Mouse (Mus musculus): ENCODE results near the gene Haghl. TPM values are rescaled to one million over a fixed set of nuclear protein-coding genes. Genes with fewer than 3 reads are reported as not detected.
"Not testable (repeated sequence)": the region's sequence is repeated elsewhere in the genome, so short reads cannot be mapped to it uniquely, and the experiment has no call there.

The Haghl gene
- polyA plus RNA-seq, 1 experiment from 2014 or later: 58.7 TPM

DNA sequence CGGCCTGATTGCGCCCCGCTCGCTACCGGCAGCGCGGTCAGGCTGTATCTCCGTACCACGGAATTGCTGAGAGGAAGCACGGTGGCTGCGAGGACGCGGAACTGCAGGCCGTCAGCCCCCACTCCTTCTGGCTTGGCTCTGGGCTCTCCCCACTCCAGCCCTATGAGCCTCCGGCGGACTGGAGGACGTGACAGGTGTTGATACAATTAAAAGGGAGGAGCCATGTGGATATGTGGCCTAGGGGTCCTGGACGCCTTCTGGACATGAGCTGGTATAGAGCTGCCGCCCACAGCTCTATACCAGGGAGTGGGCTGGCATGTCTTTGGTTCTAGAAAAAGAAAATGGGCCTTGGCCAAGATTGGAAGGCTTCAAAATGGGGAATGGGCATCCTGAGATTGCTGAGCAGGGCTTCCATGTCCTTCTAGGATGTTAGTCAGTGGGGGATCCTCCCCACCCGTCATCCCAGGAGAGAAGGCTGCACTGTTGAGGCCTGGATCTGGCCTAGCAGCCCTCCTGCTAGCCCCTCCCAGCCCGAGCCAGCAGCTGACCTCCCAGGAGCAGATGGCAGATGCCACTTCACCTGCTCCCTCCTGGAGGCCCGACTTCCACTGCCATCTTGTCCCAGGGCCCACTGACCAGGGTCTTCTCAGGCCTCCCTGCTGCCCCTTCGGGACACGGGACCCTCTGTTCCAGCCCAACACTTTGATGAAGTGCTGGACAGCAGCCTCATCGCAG lies 24.3 kb upstream of the Haghl start:
- ATAC-seq (replicated peaks; ENCODE audit: insufficient number of reproducible peaks, low FRiP score, low TSS enrichment, low read depth): peak; percentile 46
- H3K36me3 ChIP-seq (replicated peaks; ENCODE audit: control insufficient read depth, insufficient read depth, low read depth, low read length): no peaks in the 10 kb centered on the region
- 10% methylated on average over 24 of the region's 25 CpGs for WGBS
- no peaks in the 10 kb centered on the region; the same call in 1 of the 2 replicates for H3K4me1 ChIP-seq (ENCODE audit: control insufficient read depth, insufficient read depth, low read length)
- no peak for DNase-seq (ENCODE audit: low spot score)
- H3K27ac ChIP-seq (replicated peaks; ENCODE audit: low read depth, low read length): peak overlapping the region; percentile 31; the same call in 1 of the 2 replicates
- peak overlapping the region; percentile 76 for H3K9ac ChIP-seq (replicated peaks; ENCODE audit: low read length)
- H3K4me2 ChIP-seq (ENCODE audit: low read depth, low read length): peak overlapping the region; percentile 97
- no peaks in the 10 kb centered on the region for H3K9me3 ChIP-seq (replicated peaks; ENCODE audit: control insufficient read depth, low read length)
- peaks cover 14% of the 10 kb centered on the region for H3K27me3 ChIP-seq (ENCODE audit: control insufficient read depth, insufficient read depth, low read length)
- peak overlapping the region; percentile 71 for H3K4me3 ChIP-seq (ENCODE audit: low read depth, low read length)

DNA sequence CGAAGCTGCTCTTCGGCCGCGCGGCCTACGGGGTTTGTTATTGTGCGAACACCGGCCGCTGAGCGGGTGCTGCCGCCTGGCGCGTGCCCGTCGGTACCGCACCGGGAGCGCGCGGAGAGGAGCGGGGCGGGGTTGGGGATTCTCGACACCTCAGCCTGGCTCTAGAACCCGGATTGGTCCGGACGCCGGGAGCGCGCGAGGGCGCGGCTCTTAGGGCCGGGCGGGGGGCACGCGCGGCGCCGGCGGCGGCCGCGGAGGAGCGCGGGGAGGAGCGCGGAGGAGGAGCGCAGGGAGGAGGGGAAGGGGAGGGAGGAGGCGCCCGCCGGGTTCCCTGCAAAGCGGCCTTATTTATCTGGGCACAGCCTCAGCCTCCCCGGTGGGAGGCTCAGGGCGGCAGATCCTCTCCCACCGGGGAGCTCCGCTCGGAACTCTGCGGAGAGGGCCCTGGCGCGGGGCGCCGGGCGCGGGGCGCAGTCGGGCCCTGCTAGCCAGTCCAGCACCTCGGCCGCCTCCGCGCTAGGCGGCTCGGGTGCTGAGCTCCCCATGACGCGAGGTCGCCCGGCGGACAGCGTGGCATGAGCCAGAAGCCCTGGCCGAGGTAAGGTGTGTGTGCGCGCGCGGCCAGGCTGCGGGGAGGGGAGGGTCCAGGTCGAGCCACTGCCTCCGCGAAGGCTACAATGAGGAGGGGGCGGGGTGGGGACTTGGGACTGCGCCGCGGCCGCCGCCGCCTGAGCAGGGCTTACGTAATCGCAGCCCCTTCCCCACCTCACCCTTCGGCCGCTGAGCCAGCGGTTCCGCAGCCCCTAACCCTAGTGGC lies 23.5 kb upstream of the Haghl start, which contains the start of gene Fbxl16:
Gene Fbxl16 (plus strand): TSS at position 297 of the 817 bp plus-strand sequence.
- Histone ChIP-seq H3K4me2 (ENCODE audit: low read depth, low read length) (peak within 1 kb of the TSS; percentile 97), H3K27ac (replicated peaks; ENCODE audit: low read depth, low read length) (peak within 1 kb of the TSS; percentile 41), H3K4me1 (ENCODE audit: control insufficient read depth, insufficient read depth, low read length) (no peaks in the 10 kb centered on the region; the same call in 1 of the 2 replicates), H3K9me3 (replicated peaks; ENCODE audit: control insufficient read depth, low read length) (no peaks in the 10 kb centered on the region), H3K4me3 (ENCODE audit: low read depth, low read length) (peak within 1 kb of the TSS; percentile 71), H3K9ac (replicated peaks; ENCODE audit: low read length) (peak within 1 kb of the TSS; percentile 76), H3K36me3 (replicated peaks; ENCODE audit: control insufficient read depth, insufficient read depth, low read depth, low read length) (no peaks in the 10 kb centered on the region), H3K27me3 (ENCODE audit: control insufficient read depth, insufficient read depth, low read length) (peaks cover 14% of the 10 kb centered on the region)
- under 1% methylated on average over 76 of the region's 100 CpGs for WGBS
- peak; percentile 89 for DNase-seq (ENCODE audit: low spot score)
- ATAC-seq (replicated peaks; ENCODE audit: insufficient number of reproducible peaks, low FRiP score, low TSS enrichment, low read depth): peak; percentile 71

DNA sequence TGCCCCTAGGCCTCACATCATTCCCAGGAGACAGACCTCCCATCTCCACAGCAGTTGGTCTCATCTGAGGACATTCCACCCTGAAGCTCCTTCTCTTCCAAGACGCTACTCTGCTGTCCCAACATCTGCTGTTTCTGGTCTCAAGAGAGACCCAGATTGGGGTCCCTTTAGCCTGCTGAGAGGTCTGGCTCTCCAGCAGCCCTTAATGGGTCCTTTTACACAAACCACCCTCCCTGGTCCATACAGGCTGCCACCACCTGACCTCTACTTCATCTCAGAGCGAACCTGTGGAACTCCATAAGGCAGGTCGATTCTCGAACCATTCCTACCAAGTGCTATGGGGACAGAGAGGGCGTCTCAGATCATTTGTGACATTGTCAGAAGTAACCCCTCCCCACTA lies 22.6 kb upstream of the Haghl start:
- no peaks in the 10 kb centered on the region for H3K9me3 ChIP-seq (replicated peaks; ENCODE audit: control insufficient read depth, low read length)
- no peaks in the 10 kb centered on the region; the same call in 1 of the 2 replicates for H3K4me1 ChIP-seq (ENCODE audit: control insufficient read depth, insufficient read depth, low read length)
- H3K9ac ChIP-seq (replicated peaks; ENCODE audit: low read length): no peak overlapping the region
- no peaks in the 10 kb centered on the region for H3K36me3 ChIP-seq (replicated peaks; ENCODE audit: control insufficient read depth, insufficient read depth, low read depth, low read length)
- H3K27ac ChIP-seq (replicated peaks; ENCODE audit: low read depth, low read length): 0 out of 2 replicates have a peak overlapping the region, but pooled peaks have one; percentile 41
- H3K4me3 ChIP-seq (ENCODE audit: low read depth, low read length): no peak overlapping the region
- ATAC-seq (replicated peaks; ENCODE audit: insufficient number of reproducible peaks, low FRiP score, low TSS enrichment, low read depth): no peak
- DNase-seq (ENCODE audit: low spot score): no peak
- H3K4me2 ChIP-seq (ENCODE audit: low read depth, low read length): peak overlapping the region; percentile 97; the same call in 1 of the 2 replicates
- H3K27me3 ChIP-seq (ENCODE audit: control insufficient read depth, insufficient read depth, low read length): peaks cover 14% of the 10 kb centered on the region
- 36% methylated on average over 5 of the region's 5 CpGs for WGBS

DNA sequence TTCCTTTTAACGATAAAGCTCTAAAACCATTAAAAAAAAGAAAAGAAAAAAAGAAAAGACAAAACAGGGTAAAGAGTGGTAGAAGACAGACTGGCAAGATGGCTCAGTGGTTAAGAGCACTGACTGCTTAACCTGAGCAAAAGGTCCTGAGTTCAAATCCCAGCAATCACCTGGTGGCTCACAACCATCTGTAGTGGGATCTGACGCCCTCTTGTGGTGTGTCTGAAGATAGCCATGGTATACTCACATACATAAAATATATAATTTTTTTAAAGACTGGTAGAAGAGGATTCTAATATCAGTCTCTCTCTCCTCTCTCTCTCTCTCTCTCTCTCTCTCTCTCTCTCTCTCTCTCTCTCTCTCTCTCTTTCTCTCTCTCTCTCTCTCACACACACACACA lies 22.0 kb upstream of the Haghl start:
- H3K4me3 ChIP-seq (ENCODE audit: low read depth, low read length); H3K27ac ChIP-seq (replicated peaks; ENCODE audit: low read depth, low read length); ATAC-seq (replicated peaks; ENCODE audit: insufficient number of reproducible peaks, low FRiP score, low TSS enrichment, low read depth); H3K9ac ChIP-seq (replicated peaks; ENCODE audit: low read length); H3K4me2 ChIP-seq (ENCODE audit: low read depth, low read length); DNase-seq (ENCODE audit: low spot score); H3K4me1 ChIP-seq (ENCODE audit: control insufficient read depth, insufficient read depth, low read length); H3K9me3 ChIP-seq (replicated peaks; ENCODE audit: control insufficient read depth, low read length); H3K36me3 ChIP-seq (replicated peaks; ENCODE audit: control insufficient read depth, insufficient read depth, low read depth, low read length): not testable (repeated sequence)
- WGBS: 56% methylated on average over 2 of the region's 2 CpGs
- peaks cover 14% of the 10 kb centered on the region for H3K27me3 ChIP-seq (ENCODE audit: control insufficient read depth, insufficient read depth, low read length)

DNA sequence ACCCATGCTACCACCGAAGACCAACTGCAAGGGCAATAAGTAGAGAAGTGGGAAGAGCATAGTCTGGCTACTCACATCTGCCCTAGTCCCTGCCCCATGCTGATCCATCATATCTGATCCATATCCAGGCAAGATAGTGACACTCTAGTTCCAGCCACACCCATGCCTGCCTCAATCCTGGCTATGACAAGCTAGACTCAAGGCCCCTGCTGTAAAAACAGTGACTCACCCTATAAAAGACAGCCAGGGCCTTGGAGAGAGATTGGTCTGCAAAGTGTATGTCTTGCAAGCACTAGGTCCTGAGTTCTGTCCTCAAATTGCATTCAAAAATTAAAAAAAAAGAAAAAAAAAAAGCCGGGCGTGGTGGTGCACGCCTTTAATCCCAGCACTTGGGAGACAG lies 21.0 kb upstream of the Haghl start:
- Histone ChIP-seq H3K36me3 (replicated peaks; ENCODE audit: control insufficient read depth, insufficient read depth, low read depth, low read length) (no peaks in the 10 kb centered on the region), H3K9me3 (replicated peaks; ENCODE audit: control insufficient read depth, low read length) (no peaks in the 10 kb centered on the region), H3K27me3 (ENCODE audit: control insufficient read depth, insufficient read depth, low read length) (peaks cover 14% of the 10 kb centered on the region), H3K4me1 (ENCODE audit: control insufficient read depth, insufficient read depth, low read length) (no peaks in the 10 kb centered on the region; the same call in 1 of the 2 replicates), H3K27ac (replicated peaks; ENCODE audit: low read depth, low read length) (no peak overlapping the region), H3K9ac (replicated peaks; ENCODE audit: low read length) (no peak overlapping the region), H3K4me2 (ENCODE audit: low read depth, low read length) (no peak overlapping the region), H3K4me3 (ENCODE audit: low read depth, low read length) (no peak overlapping the region)
- no peak for ATAC-seq (replicated peaks; ENCODE audit: insufficient number of reproducible peaks, low FRiP score, low TSS enrichment, low read depth)
- DNase-seq (ENCODE audit: low spot score): no peak
- WGBS: 81% methylated on average over 4 of the region's 4 CpGs

DNA sequence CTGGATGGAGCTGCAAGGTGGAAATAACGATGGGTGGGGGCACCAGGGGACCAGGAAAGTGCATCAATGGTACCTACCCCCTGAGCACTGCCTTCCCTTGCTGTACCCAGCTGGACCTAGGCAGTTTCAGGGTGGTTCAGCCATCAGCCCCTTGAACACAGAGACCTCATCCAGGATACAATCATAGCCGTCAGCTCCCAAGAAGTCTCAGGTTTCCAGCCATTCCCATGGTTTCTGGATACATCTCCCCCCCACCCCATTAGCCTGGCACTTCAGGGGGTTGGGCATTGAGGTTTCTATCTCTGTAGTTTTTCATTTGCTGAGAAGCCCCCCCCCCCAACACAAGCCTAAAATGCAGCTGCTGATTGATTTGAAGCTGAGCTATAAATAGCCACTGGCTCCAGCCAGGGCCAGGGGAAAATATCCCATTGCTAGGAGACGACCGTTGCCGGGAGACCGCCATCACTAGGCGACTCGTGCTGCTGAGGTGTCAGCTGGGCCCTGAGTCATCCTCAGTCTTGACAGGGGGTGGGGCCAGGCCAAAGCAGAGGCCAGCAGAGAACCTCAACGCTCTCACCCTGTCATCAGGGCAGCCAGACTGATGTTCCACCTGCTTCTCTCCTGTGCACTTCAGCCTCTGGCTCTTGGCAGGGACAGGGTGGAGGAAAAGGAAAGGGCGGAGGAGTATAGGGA lies 17.5 kb upstream of the Haghl start:
- Histone ChIP-seq H3K27me3 (ENCODE audit: control insufficient read depth, insufficient read depth, low read length) (peaks cover under 1% of the 10 kb centered on the region), H3K4me2 (ENCODE audit: low read depth, low read length) (peak overlapping the region; percentile 16; the same call in 1 of the 2 replicates), H3K4me3 (ENCODE audit: low read depth, low read length) (no peak overlapping the region), H3K36me3 (replicated peaks; ENCODE audit: control insufficient read depth, insufficient read depth, low read depth, low read length) (no peaks in the 10 kb centered on the region), H3K9ac (replicated peaks; ENCODE audit: low read length) (no peak overlapping the region), H3K9me3 (replicated peaks; ENCODE audit: control insufficient read depth, low read length) (no peaks in the 10 kb centered on the region), H3K4me1 (ENCODE audit: control insufficient read depth, insufficient read depth, low read length) (no peaks in the 10 kb centered on the region), H3K27ac (replicated peaks; ENCODE audit: low read depth, low read length) (no peak overlapping the region; the same call in 1 of the 2 replicates)
- peak; percentile 51 for DNase-seq (ENCODE audit: low spot score)
- peak; percentile 79 for ATAC-seq (replicated peaks; ENCODE audit: insufficient number of reproducible peaks, low FRiP score, low TSS enrichment, low read depth)
- 6% methylated on average over 10 of the region's 10 CpGs for WGBS

DNA sequence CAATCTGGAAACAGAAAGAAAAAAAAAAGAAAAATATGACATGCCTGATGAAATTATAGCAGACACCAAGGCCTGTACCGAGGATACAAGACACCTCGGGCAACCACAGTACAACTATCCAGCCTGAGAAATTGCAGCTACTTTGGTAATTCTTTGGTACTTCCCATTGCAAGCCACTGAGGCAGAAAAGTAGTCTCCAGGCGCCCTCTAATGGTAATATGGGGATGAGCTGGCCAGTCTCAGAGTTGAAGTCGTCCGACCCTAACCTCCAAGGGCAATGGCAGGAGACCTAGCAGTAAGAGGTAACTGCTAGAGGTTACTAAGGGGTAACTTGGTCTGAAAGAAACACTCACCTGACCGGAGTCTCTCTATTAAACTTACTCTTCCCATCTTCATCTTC lies 15.6 kb upstream of the Haghl start:
- H3K4me2 ChIP-seq (ENCODE audit: low read depth, low read length): no peak overlapping the region
- peak; percentile 85 for DNase-seq (ENCODE audit: low spot score)
- no peak overlapping the region for H3K4me3 ChIP-seq (ENCODE audit: low read depth, low read length)
- 6% methylated on average over 6 of the region's 6 CpGs for WGBS
- H3K4me1 ChIP-seq (ENCODE audit: control insufficient read depth, insufficient read depth, low read length): no peaks in the 10 kb centered on the region; the same call in 1 of the 2 replicates
- no peaks in the 10 kb centered on the region for H3K36me3 ChIP-seq (replicated peaks; ENCODE audit: control insufficient read depth, insufficient read depth, low read depth, low read length)
- no peak overlapping the region for H3K9ac ChIP-seq (replicated peaks; ENCODE audit: low read length)
- H3K27me3 ChIP-seq (ENCODE audit: control insufficient read depth, insufficient read depth, low read length): no peaks in the 10 kb centered on the region
- H3K27ac ChIP-seq (replicated peaks; ENCODE audit: low read depth, low read length): no peak overlapping the region
- no peak for ATAC-seq (replicated peaks; ENCODE audit: insufficient number of reproducible peaks, low FRiP score, low TSS enrichment, low read depth)
- no peaks in the 10 kb centered on the region for H3K9me3 ChIP-seq (replicated peaks; ENCODE audit: control insufficient read depth, low read length)
